Mouse (Mus musculus): ENCODE measurements at regions not wholly inside any gene's neighbourhood (a gene's known extent, or its start where the extent isn't known, plus 50 kb on each side); places are given as distances from the start of the nearest gene placed in this dataset.

DNA sequence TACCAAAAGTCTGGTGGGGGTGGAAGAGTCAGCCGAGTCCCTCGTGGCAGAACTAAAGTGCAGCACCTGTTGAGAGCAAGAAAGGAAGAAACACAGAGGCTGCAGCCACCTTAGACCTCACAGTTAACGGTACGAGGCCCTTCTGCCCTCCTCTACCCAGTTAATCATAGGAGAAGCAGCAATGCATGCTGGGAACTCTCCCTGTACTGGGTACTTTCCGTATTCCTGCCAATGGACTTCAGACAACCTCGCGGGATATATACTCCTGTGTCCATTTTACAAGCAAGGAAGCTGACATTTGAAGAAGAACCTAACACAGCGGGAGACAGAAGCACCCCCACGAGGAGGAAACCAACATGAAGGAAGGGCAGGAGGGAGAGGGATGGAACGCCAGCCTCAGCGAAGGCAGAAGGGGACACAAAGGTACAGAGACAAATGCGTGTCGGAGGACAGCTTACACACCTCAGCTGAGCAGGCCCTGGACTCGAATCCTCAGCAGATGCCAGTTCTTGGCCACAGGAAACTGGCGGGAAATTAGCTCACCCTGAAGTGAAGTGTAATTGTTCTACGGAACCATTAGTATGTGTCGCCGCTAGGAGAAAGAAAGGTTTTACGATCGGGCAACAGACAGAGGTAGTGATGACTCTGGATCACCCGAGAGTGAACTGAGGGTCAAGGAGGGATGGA, 170.6 kb upstream of the Jarid2 start:
- no peak overlapping the region for H3ac ChIP-seq (ENCODE audit: control insufficient read depth, insufficient read length, low read depth)
- no peaks in the 10 kb centered on the region for H3K27me3 ChIP-seq (ENCODE audit: control insufficient read depth, insufficient read depth, insufficient read length)
- no peak overlapping the region for H3K4me3 ChIP-seq (ENCODE audit: insufficient read depth, poor library complexity, severe bottlenecking)
- no peaks in the 10 kb centered on the region for H3K36me3 ChIP-seq (ENCODE audit: control insufficient read depth, insufficient read depth)
- H3K79me2 ChIP-seq (ENCODE audit: control insufficient read depth, insufficient read depth), result no peaks in the 10 kb centered on the region
- H3K79me3 ChIP-seq (ENCODE audit: low read depth), result no peaks in the 10 kb centered on the region
- TF ChIP-seq FOSL1 (IDR thresholded peaks at IDR 0.05; ENCODE audit: insufficient read depth, low read length, poor library complexity, severe bottlenecking) (no peak), MYOD1 (IDR thresholded peaks at IDR 0.05; ENCODE audit: control insufficient read depth, insufficient read length, low read depth) (no peak), MYOG (IDR thresholded peaks at IDR 0.05; ENCODE audit: control insufficient read depth, extremely low read depth, insufficient read length) (no peak), MAX (IDR thresholded peaks at IDR 0.05) (no peak), CEBPB (IDR thresholded peaks at IDR 0.05; ENCODE audit: low read depth) (no peak), CTCF (IDR thresholded peaks at IDR 0.05; ENCODE audit: control insufficient read depth, insufficient read depth, insufficient read length) (no peak), USF1 (IDR thresholded peaks at IDR 0.05; ENCODE audit: low read depth) (no peak)

DNA sequence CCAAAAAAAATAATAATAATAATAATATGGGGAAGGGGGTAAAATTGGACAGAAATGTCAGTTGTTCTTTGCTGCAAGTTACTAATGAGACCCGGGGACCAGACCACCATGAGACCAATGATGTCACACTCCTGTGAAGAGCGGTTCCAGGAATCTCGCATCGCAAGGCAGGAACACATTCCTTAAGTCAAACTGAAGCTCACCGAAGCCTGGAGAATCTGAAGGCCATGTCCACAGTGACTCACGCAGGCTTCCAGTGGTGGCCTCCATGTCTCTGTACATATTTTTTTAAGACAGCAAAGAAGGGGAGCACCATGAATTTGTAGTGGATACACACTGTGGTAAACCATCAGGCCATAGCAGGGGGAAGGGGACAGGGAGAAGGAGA, 170.1 kb upstream of the Jarid2 start:
- H3K27me3 ChIP-seq (ENCODE audit: control insufficient read depth, insufficient read depth, insufficient read length), result no peaks in the 10 kb centered on the region
- H3K36me3 ChIP-seq (ENCODE audit: control insufficient read depth, insufficient read depth), result no peaks in the 10 kb centered on the region
- no peak overlapping the region for H3ac ChIP-seq (ENCODE audit: control insufficient read depth, insufficient read length, low read depth)
- no peak overlapping the region for H3K4me3 ChIP-seq (ENCODE audit: insufficient read depth, poor library complexity, severe bottlenecking)
- no peaks in the 10 kb centered on the region for H3K79me2 ChIP-seq (ENCODE audit: control insufficient read depth, insufficient read depth)
- no peak for TF ChIP-seq MYOG (IDR thresholded peaks at IDR 0.05; ENCODE audit: control insufficient read depth, extremely low read depth, insufficient read length)
- TF ChIP-seq MYOD1 (IDR thresholded peaks at IDR 0.05; ENCODE audit: control insufficient read depth, insufficient read length, low read depth), result no peak
- no peak for TF ChIP-seq MAX (IDR thresholded peaks at IDR 0.05)
- TF ChIP-seq CTCF (IDR thresholded peaks at IDR 0.05; ENCODE audit: control insufficient read depth, insufficient read depth, insufficient read length), result no peak
- no peak for TF ChIP-seq FOSL1 (IDR thresholded peaks at IDR 0.05; ENCODE audit: insufficient read depth, low read length, poor library complexity, severe bottlenecking)
- no peaks in the 10 kb centered on the region for H3K79me3 ChIP-seq (ENCODE audit: low read depth)

DNA sequence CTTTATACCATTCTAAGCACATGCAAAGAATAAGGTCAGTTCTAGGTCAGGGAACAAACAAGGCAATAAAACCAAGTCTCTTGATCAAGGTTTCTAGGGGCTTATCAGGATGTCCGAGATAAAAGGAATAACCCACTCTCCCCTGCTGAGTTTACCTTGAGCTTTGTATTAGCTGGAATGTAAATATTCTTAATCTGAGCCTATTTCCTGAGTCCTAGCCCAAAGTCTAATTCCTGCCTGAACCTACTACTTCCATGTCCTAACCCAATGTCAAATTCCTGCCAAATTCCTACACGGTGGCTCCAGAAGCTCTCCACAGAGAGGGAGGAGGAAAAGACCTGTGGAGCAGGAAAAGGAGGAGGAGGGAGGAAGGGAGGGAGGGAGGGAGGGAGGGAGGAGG, 169.6 kb upstream of the Jarid2 start:
- H3K4me3 ChIP-seq (ENCODE audit: insufficient read depth, poor library complexity, severe bottlenecking), result no peak overlapping the region
- H3ac ChIP-seq (ENCODE audit: control insufficient read depth, insufficient read length, low read depth), result no peak overlapping the region
- H3K36me3 ChIP-seq (ENCODE audit: control insufficient read depth, insufficient read depth), result no peaks in the 10 kb centered on the region
- no peaks in the 10 kb centered on the region for H3K79me2 ChIP-seq (ENCODE audit: control insufficient read depth, insufficient read depth)
- H3K79me3 ChIP-seq (ENCODE audit: low read depth), result no peaks in the 10 kb centered on the region
- H3K27me3 ChIP-seq (ENCODE audit: control insufficient read depth, insufficient read depth, insufficient read length), result no peaks in the 10 kb centered on the region
- TF ChIP-seq FOSL1 (IDR thresholded peaks at IDR 0.05; ENCODE audit: insufficient read depth, low read length, poor library complexity, severe bottlenecking) (no peak), USF1 (IDR thresholded peaks at IDR 0.05; ENCODE audit: low read depth) (no peak), CEBPB (IDR thresholded peaks at IDR 0.05; ENCODE audit: low read depth) (no peak)

DNA sequence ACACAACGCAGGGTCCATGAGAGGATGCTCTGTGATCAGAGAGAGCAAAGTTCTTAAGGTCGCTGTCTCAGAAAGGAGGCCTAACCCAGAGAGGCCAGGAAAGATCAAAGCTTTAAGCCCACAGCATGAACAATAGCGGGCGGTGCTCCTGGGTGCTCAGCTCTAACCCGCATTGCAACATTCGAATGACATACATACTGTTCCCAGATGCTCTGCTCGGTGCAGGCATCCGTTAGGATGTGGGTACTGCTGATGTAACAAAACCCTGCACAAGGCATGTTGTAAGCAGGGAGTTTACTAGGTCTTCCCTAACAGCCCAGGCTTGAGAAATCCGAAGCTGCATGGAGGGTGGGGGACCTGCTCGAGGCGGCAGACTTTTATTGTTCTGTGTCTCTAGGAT, 164.6 kb upstream of the Jarid2 start:
- TF ChIP-seq USF1 (IDR thresholded peaks at IDR 0.05; ENCODE audit: low read depth) (no peak), FOSL1 (IDR thresholded peaks at IDR 0.05; ENCODE audit: insufficient read depth, low read length, poor library complexity, severe bottlenecking) (no peak)
- Histone ChIP-seq H3K27me3 (ENCODE audit: control insufficient read depth, insufficient read depth, insufficient read length) (no peaks in the 10 kb centered on the region), H3K79me2 (ENCODE audit: control insufficient read depth, insufficient read depth) (no peaks in the 10 kb centered on the region), H3K79me3 (ENCODE audit: low read depth) (no peaks in the 10 kb centered on the region), H3ac (ENCODE audit: control insufficient read depth, insufficient read length, low read depth) (no peak overlapping the region), H3K4me3 (ENCODE audit: insufficient read depth, poor library complexity, severe bottlenecking) (no peak overlapping the region), H3K36me3 (ENCODE audit: control insufficient read depth, insufficient read depth) (no peaks in the 10 kb centered on the region)

DNA sequence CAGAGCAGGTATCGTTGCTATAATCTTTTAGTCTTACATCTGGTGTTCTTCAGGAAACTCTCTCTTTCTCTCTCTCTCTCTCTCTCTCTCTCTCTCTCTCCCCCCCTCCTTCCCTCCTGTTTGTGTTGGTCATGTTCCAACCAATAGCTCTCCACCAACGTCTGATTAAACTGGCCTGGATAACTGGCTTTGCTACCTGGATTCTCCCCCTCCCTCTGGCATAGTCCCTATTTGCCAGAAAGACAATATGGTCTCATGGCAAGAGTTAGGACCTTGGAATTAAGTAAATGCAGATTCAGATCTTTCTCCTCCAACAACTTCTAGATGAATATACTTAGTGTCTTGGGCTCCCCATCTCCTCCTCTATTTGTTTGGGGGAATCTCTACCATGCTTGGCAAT, 161.6 kb upstream of the Jarid2 start:
- no peaks in the 10 kb centered on the region for H3K79me3 ChIP-seq (ENCODE audit: low read depth)
- H3K36me3 ChIP-seq (ENCODE audit: control insufficient read depth, insufficient read depth), result no peaks in the 10 kb centered on the region
- no peaks in the 10 kb centered on the region for H3K27me3 ChIP-seq (ENCODE audit: control insufficient read depth, insufficient read depth, insufficient read length)
- TF ChIP-seq FOSL1 (IDR thresholded peaks at IDR 0.05; ENCODE audit: insufficient read depth, low read length, poor library complexity, severe bottlenecking) (no peak), MAX (IDR thresholded peaks at IDR 0.05) (no peak), CEBPB (IDR thresholded peaks at IDR 0.05; ENCODE audit: low read depth) (no peak), MYOD1 (IDR thresholded peaks at IDR 0.05; ENCODE audit: control insufficient read depth, insufficient read length, low read depth) (no peak), MYOG (IDR thresholded peaks at IDR 0.05; ENCODE audit: control insufficient read depth, extremely low read depth, insufficient read length) (no peak), CTCF (IDR thresholded peaks at IDR 0.05; ENCODE audit: control insufficient read depth, insufficient read depth, insufficient read length) (no peak), USF1 (IDR thresholded peaks at IDR 0.05; ENCODE audit: low read depth) (no peak)
- H3K4me3 ChIP-seq (ENCODE audit: insufficient read depth, poor library complexity, severe bottlenecking), result no peak overlapping the region
- H3ac ChIP-seq (ENCODE audit: control insufficient read depth, insufficient read length, low read depth), result no peak overlapping the region
- H3K79me2 ChIP-seq (ENCODE audit: control insufficient read depth, insufficient read depth), result no peaks in the 10 kb centered on the region

DNA sequence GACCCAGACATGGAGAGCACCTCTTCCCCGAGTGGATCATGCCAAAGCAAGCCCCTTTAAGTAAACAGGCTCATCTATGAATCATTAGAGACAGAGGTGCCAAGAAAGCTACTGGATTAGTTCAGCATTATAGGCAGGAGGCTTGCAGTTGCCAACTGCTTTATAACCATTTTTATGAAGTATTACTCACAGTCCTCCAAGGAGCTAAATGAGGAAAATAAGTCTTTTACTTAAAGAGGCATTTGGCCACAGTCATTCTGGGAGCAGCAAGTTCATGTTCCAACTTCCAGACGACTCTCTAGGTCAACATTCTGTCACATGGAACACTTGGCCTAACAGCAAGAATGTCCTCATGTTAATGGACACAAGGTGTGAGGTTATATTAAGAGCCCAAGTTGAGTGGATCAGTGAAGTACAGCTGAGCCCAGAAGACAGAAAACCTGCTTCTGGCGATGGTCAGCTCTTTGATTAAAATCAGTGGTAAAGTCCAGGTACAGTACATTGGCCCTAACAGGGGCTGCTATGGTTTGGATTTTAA, 160.0 kb upstream of the Jarid2 start:
- no peaks in the 10 kb centered on the region for H3K79me3 ChIP-seq (ENCODE audit: low read depth)
- H3K27me3 ChIP-seq (ENCODE audit: control insufficient read depth, insufficient read depth, insufficient read length), result no peaks in the 10 kb centered on the region
- no peaks in the 10 kb centered on the region for H3K36me3 ChIP-seq (ENCODE audit: control insufficient read depth, insufficient read depth)
- no peak overlapping the region for H3K4me3 ChIP-seq (ENCODE audit: insufficient read depth, poor library complexity, severe bottlenecking)
- no peaks in the 10 kb centered on the region for H3K79me2 ChIP-seq (ENCODE audit: control insufficient read depth, insufficient read depth)
- no peak overlapping the region for H3ac ChIP-seq (ENCODE audit: control insufficient read depth, insufficient read length, low read depth)
- TF ChIP-seq USF1 (IDR thresholded peaks at IDR 0.05; ENCODE audit: low read depth) (no peak), MAX (IDR thresholded peaks at IDR 0.05) (no peak), CTCF (IDR thresholded peaks at IDR 0.05; ENCODE audit: control insufficient read depth, insufficient read depth, insufficient read length) (no peak), CEBPB (IDR thresholded peaks at IDR 0.05; ENCODE audit: low read depth) (no peak), FOSL1 (IDR thresholded peaks at IDR 0.05; ENCODE audit: insufficient read depth, low read length, poor library complexity, severe bottlenecking) (no peak), MYOG (IDR thresholded peaks at IDR 0.05; ENCODE audit: control insufficient read depth, extremely low read depth, insufficient read length) (no peak)

Data from C2C12 (cell line).